Mouse (Mus musculus): ENCODE measurements around the gene Ctrl.
A peak's percentile ranks its signal among the peaks of the same experiment; 100 is the strongest.

Gene Ctrl

GRCm38 (mm10) chr8:105938306-105938669 is 4.6 kb upstream of the Ctrl start, which contains the start of gene Psmb10:
TSS of gene Psmb10 (minus strand) at chr8:105938444.
- DNase-seq (ENCODE audit: low read depth, low spot score): no peak

- DNase-seq (ENCODE audit: low read depth, low spot score): no peak
Measured at GRCm38 (mm10) chr8:105937496-105938305, 4.0 kb upstream of the Ctrl start.

GRCm38 (mm10) chr8:105936866-105937475 is 3.3 kb upstream of the Ctrl start:
- DNase-seq (ENCODE audit: low read depth, low spot score): peak; percentile 83

- DNase-seq (ENCODE audit: low read depth, low spot score): no peak
Measured at GRCm38 (mm10) chr8:105935863-105936603, 2.4 kb upstream of the Ctrl start.

GRCm38 (mm10) chr8:105935105-105935504 is 1.4 kb upstream of the Ctrl start:
- no peak for DNase-seq (ENCODE audit: low read depth, low spot score)

GRCm38 (mm10) chr8:105932525-105932924 is 1.1 kb downstream of the Ctrl start:
- no peak for DNase-seq (ENCODE audit: low read depth, low spot score)

GRCm38 (mm10) chr8:105931271-105931670 is 2.4 kb downstream of the Ctrl start:
- DNase-seq (ENCODE audit: low read depth, low spot score): no peak

GRCm38 (mm10) chr8:105930602-105931001 is 3.1 kb downstream of the Ctrl start:
- no peak for DNase-seq (ENCODE audit: low read depth, low spot score)

- DNase-seq (ENCODE audit: low read depth, low spot score): no peak
Measured at GRCm38 (mm10) chr8:105925123-105925522, 8.5 kb downstream of the Ctrl start.

- DNase-seq (ENCODE audit: low read depth, low spot score): no peak
Measured at GRCm38 (mm10) chr8:105919390-105919789, 14.3 kb downstream of the Ctrl start.

- DNase-seq (ENCODE audit: low read depth, low spot score): no peak
Measured at GRCm38 (mm10) chr8:105900941-105901616, 32.6 kb downstream of the Ctrl start.

- DNase-seq (ENCODE audit: low read depth, low spot score): peak; percentile 87
Measured at GRCm38 (mm10) chr8:105900180-105900940, 33.3 kb downstream of the Ctrl start, which contains the start of gene Pskh1. TSS of gene Pskh1 (plus strand) at chr8:105900441.

- DNase-seq (ENCODE audit: low read depth, low spot score): no peak
Measured at GRCm38 (mm10) chr8:105897801-105898480, 35.7 kb downstream of the Ctrl start.

GRCm38 (mm10) chr8:105893339-105893738 is 40.3 kb downstream of the Ctrl start, which contains the start of gene Nrn1l:
TSS of gene Nrn1l (plus strand) at chr8:105893567.
- DNase-seq (ENCODE audit: low read depth, low spot score): no peak

GRCm38 (mm10) chr8:105892432-105892831 is 41.2 kb downstream of the Ctrl start:
- DNase-seq (ENCODE audit: low read depth, low spot score): no peak

- no peak for DNase-seq (ENCODE audit: low read depth, low spot score)
Measured at GRCm38 (mm10) chr8:105890870-105891269, 42.8 kb downstream of the Ctrl start.

- DNase-seq (ENCODE audit: low read depth, low spot score): no peak
Measured at GRCm38 (mm10) chr8:105889756-105890465, 43.8 kb downstream of the Ctrl start.
